Mouse (Mus musculus) ovary, postnatal 36 days (tissue): ENCODE data around the gene Polh.

Source experiments
- DNase-seq: peaks from one replicate; pipeline ENCODE4 v3.0.0; 2022; ENCODE audit warnings: low spot score, mixed read lengths

The Polh gene

DNA sequence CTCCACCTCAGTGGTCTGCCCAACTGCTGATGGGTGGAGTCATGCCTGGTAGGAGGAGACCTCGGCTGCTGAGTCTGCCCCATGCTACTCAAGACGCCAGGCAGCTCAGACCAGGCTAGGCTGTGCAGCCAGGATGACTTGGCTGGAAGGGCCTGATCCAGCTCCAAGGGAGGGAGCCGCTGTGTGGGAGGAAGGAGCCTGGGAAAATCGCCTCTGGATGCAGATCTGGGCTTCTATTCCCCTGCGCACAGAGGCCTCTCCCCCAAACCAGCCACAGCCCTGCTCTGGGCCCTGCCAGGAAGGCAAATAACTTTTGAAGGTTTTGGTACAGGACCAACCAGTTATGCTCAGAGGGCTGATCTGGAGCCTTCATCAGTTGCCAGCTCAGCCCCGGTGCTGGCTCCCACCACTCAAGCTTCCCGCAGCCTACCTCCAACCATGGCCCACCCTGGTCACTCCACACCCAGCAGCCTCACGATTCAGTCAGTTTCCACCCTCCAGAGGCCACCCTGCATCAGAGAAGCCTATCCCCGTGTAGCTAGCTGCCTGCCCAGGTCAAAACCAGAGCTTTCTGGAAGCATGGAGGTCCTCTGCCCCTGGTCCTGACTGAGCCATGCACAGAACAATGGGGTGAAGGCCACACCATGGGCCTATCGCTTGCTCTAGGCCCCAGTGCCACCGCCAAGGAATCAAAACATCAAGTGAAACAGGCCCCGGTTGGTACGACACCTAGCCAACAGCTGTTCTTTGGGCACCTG is 72.5 kb downstream of the Polh start:
- peak; percentile 69 for DNase-seq

DNA sequence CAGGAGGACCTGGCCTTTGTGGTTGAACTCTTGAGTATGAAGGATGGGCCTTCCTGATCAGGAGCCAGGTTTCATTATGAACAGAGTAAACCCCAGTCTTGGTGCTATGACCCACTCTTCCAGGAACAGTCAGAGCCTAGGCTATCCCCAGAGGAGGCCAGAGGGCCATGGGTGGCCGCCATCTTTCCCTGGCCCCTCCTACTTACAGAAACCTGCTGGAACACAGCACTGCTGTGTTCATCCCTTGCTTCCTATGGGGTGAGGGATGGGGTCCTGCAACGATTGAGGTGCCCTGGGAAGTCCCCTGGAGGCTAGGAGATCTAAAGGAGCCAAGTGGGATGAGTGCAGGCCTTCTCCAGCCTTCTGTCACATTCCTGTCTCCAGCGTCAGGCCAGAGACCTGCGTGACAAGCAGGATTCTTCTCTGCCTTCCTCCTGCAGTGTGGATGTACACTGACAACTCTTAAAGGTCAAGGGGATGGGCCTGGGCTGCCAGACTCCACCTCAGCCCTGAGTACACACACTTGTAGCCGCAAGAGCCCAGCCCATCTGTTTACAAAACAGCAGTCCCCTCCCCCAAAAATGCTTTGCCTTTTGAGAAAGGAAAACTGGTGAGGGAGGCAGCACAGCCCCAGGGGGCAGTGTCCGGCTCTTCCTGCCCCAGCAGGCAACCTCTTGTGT is 74.5 kb downstream of the Polh start:
- DNase-seq, result no peak

- DNase-seq, result no peak
Observed at GRCm38 (mm10) chr17:46126608-46127007, 75.8 kb downstream of the Polh start.

DNA sequence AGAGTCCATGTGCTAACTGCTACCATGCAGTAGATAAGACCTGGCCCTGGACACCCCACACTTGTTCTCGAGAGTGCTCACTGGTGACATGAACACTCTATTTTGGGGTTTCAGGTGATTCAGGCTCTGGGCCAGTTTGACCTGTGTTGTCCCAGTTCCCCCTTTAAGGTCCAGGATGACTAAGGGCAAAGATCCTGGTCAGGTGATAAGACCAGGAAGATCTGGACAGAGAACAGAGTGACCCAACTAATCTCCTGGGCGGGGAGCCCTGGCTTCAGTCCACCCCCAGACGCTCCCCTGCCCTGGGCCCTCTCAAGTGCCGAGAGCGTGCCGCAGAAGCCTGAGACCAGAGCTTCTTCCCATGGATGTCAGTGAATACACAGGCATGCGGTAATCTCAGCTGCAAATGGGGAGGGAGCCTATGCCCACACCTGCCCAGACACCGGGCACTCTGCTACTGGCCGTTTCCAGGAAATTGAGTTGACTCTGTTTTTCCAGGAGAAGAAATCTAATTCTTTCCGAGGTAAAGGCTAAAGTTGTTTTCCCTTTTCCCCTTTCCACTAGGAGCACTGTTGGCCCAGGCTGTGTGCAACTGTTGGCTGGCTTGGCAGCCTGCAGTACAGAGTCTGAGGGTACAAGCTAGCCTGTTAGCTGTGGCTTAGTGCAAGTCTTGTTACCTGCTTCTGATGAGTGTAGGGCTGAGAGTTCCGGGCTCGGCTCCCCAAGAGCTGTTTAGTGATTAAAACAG is 78.3 kb downstream of the Polh start:
- no peak for DNase-seq

DNA sequence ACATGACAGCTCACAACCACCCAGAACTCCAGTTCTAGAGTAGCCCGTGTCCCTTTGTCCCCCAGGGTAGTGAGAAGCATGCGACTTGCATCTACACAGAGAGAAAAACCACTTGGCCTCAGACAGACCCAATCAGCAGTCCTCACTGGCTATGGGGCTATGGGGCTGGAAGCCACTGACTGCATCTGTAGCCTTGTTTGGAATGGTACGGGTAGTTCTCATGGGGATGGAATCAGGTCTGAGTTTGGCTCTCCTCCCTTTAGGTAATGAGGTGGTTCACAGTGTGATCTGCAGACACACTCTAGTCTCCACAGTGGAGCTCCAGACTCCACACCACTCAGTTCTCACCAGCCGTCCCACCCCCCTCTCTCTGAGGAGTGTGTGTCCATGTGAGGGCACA is 79.2 kb downstream of the Polh start:
- DNase-seq, result no peak

GRCm38 (mm10) chr17:46122791-46123190 is 79.7 kb downstream of the Polh start:
- DNase-seq, result no peak
